Mouse (Mus musculus) testis, postnatal 14 days (tissue): ENCODE data around the gene Cpn1.

Experiments
- DNase-seq: peaks from one replicate; pipeline ENCODE4 v3.0.0; 2021; ENCODE audit warnings: low spot score

Cpn1 gene

DNA sequence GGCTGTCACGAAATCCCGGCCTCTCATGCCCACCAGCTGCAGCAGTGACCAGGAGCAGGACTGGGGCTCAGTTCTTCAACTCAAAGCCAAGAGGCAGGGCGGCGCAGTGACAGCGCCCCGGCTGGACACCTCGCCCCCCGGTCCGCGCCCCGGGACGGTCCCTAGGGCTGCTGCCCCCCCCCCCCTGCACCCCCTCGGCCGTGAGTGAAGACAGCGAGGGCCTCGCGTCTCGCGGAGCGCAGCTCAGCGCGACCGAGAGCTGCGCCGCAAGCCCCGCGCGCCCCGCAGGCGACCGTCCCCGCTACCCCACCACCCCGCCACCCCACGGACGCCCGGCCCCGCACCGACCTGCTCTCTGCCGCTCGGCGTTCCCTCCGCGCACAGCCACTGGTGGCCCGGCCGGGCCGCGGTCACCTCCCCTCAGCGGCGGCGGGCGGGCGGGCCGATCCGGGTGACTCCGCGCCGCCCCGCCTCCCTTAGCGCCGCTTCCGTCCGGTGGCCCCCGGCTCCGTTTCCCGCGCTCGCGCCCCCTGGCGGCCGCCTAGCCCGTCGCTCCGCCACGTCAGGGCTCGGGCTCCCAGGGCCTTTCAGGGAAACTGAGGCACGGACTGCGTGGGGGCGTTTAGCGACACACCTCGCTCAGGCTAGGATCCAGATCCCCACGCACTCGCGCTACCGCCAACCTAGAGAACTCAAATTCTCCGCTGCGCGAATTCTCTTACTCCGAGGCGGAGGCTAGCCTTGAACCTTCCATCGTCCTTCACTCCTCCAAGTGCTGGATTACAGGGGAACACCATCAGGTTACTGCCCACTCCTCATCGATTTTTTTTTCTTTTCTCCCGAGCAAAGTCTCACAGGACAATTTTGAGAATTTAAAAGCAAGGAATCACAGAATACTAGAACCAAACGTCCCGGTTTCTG lies 46.3 kb downstream of the Cpn1 start, which contains the start of gene Dnmbp:
Gene Dnmbp (minus strand): TSS at position 423 of the 921 bp plus-strand sequence.
- peak; percentile 82 for DNase-seq

DNA sequence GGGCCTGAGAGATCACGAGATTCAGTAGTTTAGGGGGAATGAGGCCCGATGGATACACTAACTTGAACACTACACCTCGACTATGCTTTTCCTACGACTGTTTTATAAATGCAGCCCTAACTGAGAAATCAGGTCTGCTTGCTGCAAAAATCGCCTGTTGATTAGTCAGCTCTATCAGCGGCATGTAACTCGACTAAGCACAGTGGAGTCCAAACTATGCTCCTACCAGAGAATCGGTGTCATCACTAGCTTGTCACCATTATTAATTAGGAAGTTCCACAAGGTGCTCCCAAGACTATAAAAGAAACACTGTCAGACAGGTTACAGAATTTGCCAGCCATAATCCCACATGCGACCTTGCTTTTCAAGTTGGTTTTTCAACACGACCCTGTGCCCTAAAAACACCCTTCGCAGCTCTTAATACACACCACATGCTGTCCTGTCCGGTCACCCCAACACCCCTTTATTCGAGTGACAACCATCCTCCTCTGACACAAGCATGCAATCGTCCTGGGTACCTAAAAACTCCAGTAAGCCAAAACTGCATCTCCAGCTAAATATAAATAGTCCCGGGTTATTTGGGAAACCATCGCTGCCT lies 47.1 kb downstream of the Cpn1 start:
- DNase-seq = no peak

DNA sequence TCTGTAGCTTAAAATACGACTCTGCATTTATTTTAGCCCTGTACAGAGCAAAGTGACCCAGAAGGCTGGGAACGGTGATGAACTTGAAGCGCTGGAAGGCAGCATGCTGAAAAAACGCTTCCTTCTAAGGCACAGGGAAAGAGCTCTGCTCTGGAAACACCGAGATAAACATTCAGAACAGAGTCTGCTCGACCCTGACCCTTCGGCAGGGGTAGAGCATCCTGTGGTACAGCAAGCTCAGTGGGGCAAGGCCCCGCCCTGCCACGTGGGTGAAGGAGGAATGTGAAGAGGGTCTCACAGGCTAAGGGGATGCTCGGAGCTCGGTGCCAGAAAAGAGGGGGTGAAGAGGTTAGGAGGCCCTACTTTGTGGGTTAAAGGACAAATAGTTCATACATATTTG lies 48.0 kb downstream of the Cpn1 start:
- DNase-seq = peak; percentile 61

DNA sequence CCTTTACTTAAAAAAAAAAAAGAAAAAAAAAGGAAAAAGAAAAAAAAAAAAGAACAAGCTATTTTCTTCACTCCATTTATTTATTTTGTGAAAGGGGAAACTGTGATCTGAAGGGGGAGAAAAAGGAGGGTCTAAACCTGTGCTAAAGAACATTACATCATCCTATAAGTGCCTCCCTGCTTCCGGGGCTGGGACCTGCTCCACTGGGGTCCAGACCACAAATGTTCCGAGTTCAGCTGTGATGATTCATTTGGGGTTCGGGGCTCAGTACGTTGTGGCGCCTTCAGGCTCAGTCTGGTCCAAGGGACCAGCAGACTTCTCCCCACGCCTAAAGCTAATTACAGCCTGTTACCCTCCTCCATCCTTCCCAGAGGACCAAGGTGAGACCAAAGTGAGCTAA lies 55.4 kb downstream of the Cpn1 start:
- DNase-seq = no peak

DNA sequence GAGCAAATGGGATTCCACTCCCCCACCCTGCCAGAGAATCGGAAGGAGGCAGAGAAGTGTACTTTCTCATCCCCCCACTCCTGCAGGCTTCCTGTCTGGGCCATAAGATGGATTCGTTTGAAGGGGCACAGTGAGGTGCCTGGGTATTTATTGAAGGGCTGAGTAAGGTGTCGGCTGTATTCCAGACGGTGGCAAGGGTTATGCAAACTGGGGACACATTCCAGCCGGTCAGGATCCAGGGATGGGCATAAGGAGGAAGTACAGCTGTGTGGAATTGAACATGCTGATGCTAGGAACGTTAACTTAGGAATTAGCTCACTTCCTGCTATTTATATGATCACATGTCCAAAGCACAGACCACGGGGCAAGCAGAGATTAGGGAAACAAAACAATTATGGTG lies 56.0 kb downstream of the Cpn1 start:
- peak; percentile 42 for DNase-seq

DNA sequence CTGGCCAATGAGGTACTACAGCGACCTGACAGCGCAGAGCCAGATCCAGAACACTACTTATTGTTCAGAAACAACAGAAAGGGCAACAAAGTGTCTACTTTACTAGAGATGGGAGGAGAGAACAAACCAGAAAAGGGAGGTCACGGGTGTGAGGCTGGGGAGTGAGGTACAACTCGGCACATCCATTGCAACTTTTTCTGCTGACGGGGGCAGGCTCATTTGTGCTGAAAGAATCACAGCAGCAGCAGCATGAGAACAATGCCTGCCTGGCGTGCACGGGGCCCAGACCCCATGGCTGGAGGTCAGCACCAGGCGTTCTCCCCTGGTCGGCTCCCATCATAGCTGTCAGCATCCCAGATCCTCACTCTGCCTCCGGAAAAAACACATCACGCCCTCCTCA lies 56.5 kb downstream of the Cpn1 start:
- peak; percentile 87 for DNase-seq

DNA sequence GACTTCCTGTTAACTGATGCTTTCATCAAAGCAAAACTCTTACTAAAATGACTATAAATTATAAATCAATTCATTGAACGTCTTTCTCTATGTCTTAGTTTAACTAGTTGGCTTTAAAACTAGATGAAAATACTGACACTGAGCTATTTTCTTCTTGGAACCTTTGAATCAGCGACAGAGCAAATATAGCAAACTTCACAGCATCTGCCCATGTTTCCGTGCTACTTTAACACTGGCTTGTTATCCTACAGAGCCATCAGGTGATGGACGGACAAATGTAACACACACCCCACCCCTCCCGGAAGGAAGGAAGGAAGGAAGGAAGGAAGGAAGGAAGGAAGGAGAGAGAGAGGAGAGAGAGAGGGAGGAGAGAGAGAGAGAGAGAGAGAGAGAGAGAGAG lies 58.4 kb downstream of the Cpn1 start:
- DNase-seq = no peak

DNA sequence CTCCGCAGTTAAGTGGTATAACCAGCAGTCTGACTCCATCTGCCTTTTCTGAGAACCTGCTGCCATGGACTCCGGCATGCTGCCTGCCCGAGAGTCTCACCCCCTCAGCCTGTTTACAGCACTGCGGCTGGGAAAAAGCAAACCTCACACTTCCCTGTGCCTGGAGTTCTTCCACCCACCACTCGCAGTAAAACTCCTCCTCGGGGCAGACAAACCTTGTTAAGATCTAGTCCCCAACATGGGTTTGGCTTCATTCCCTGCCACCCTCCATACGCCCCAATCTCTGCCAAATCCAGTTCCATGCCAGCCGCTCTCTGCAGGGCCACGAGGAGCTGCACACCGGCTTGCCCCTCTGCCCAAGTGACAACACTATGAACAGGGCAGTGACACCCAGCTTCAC lies 59.3 kb downstream of the Cpn1 start:
- no peak for DNase-seq

DNA sequence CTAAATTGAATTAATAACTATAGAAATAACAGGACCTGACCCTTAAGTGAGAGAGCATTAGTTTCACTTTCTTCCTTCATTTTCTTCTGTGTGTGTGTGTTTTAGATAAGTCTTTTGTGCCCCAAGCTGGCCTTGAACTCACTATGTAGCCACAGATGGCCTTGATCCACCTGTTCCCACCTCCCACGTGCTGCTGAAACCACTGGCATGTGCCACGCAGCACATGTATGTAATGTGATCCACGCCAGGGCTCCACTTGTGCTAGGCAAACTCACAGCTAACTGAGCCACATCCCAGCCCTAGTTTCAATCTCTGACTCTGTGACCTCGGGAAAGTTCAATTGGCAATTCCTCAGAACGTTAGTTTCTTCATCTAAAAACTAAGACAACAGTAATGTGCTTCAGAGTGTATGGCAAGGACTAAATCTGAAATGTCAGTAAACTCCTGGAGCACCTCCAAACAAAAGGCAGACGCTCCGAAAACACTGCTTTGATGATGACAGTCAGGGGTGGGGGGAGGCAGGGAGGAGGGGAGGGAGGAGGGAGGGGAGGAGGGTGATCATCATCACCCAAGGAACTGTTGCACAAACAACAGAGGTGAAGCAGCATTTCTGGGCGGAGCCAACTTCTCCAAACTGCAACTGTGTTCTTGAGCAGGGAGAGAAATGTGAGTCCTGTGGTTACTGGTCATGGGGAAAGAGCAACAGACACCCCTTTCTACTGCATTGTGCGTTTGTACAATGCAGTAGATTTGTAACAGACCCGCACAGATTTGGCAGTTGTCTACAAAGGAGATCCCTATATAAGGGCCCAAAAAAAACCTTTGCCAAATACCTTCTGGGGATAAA lies 60.0 kb downstream of the Cpn1 start:
- no peak for DNase-seq

DNA sequence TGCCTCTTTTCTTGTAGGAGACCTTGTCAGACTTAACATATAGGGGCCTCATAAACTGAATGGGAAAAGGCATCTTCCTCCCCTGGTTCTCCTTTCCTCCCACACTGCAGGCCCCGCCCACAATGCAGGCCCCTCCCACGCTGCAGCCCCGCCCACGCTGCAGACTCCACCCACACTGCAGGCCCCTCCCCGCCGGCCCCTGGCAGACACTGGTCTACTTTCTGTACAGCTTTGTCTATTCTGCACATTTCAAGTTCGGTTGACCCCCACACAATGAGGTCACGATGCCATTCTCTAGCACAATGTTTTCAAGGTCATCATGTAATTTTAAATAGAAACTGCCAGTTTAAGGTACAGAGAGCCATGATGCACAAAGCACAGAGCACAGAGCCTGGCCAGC lies 62.0 kb downstream of the Cpn1 start:
- DNase-seq = peak; percentile 72

DNA sequence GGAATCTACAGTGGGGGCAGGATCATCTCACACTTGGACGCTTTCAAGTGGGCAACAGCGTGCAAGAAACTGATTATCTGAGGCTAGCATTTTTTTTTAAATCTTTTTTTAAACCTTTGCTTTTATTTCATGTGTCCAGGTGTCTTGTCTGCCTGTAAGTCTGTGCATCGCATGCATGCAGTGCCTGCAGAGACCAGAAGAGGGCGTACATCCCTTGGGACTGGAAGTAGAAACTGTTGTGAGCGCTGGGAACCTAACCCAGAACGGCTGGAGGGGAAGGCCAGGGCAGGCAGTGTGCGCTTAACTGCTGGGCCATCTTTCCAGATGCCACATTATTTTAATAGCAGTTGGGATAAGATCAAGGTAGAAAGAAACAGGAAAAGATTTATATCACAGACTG lies 63.4 kb downstream of the Cpn1 start:
- DNase-seq = no peak

DNA sequence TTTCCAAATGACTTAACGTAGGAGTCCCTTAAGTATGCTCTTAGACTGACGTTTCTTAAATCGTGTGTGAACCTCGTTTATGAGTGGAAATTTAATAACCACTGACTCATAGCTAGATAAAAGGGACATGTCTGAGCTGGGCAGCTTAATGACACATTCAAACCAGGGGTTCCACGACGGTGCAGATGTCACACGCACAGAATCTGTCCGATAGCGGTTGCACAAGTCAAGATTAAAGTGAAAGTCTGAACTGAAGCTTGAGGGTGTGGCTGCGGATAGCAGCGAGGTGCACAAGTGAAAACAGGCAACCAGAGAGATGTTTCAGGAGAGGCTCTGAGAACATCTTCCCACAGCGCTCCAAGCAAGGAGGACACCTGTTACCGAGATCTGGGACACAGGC lies 64.9 kb downstream of the Cpn1 start:
- no peak for DNase-seq

DNA sequence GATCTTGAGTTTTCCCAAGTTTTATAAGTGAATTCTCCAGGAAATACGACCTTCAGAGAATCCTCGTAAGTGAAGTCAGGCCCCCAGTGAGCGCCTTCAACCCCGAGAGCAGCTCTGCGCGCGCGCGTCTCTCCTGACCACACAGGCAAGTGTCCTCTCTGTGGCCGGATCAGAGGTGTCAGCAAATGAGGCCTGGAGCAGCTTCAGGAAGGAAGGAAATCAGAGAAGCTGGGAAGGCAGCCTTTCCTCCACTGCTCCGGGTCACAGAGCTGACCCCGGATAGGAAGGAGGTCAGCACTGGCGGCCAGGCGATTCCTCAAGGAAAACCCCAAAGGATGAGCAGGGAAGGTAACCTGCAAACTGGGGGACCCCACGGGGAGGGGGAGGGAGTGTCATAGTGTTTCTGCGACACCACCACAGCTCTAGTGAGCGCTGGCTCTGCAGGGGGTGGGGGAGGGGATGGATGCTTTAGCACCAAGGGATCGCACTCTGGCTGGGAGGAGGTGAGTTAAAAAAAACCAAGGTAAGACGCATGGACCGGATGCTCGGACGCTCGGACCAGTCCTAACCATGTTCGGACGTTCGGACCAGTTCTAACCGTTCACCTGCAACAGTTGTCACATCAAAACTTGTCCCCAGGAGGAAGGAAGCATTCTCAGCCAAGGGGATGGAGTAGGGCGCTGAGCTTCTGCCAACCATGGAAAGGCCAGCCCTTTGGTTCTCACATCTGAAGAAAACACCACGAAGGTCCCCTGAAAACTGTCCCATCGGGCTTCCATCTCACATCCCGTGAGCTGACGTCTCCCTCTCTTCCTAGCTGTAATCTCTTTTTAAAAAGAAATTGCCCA lies 65.7 kb downstream of the Cpn1 start:
- DNase-seq = no peak

DNA sequence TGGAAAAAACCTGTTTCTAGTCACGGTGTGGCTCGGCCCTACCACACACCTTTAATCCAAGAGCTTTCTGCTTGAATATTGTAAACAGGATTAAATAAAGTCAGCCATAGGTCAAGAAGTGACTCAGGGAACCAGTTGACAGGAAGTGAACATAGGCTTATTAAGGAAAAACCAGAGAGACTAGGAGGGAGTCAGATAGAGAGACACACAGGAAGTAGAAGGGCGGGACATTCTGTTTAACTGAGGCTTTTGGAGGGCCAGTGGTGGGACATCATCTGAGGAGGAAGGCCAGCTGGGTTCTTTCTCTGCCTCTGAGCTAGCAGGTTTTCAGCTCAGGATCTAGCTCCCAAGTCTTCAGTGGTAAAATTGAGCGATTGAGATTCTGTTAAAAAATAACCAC lies 66.5 kb downstream of the Cpn1 start:
- DNase-seq = no peak

DNA sequence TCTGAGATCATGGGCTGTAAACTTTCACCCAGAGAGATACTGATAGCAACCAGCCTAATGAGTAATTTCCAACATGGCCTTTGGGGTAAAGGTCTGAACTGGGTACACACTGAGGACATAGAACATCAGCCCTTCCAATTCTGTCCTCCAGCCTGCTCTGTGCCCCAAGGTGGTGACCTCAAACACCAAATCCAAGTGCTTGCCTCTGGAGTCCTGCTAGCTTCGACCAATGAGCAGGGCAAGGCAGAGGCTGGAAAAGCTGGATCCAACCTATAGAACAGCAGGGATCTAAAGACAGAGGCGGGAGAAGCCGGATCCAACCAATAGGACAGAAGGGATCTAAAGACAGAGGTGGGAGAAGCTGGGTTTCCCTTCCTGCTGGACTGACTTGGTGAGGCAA lies 67.5 kb downstream of the Cpn1 start:
- DNase-seq = peak; percentile 45

DNA sequence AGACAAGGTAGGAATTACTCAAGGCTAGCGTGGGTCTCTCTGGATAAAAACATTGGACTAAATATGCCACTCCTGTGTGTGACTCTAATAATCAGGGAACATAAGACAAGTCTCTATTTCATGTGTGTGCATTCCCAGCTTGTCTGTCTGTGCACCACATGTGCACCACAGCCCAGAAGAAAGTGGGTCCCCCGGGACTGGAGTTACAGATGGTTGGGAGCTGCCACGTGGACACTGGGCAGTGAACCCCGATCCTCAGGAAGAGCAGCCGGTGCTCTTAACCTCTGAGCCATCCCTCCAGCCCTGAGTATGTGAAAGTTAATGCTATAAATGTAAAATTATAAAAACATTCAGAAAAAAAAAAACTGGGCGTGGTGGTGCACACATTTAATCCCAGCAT lies 68.6 kb downstream of the Cpn1 start:
- no peak for DNase-seq

DNA sequence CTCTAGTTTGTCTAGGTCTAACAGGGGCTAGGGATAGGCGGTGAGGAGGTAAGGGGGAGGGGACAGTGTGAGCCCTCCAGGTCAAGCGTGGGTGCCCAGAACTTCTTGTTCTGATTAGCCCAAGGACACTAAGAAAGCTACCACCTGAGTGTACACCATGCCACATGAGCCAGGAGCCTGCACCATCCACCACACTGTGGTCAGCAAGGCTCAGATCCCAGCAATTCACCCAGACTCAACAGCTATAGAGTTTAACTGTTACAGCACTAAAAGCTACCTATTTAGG lies 69.0 kb downstream of the Cpn1 start:
- peak; percentile 56 for DNase-seq

DNA sequence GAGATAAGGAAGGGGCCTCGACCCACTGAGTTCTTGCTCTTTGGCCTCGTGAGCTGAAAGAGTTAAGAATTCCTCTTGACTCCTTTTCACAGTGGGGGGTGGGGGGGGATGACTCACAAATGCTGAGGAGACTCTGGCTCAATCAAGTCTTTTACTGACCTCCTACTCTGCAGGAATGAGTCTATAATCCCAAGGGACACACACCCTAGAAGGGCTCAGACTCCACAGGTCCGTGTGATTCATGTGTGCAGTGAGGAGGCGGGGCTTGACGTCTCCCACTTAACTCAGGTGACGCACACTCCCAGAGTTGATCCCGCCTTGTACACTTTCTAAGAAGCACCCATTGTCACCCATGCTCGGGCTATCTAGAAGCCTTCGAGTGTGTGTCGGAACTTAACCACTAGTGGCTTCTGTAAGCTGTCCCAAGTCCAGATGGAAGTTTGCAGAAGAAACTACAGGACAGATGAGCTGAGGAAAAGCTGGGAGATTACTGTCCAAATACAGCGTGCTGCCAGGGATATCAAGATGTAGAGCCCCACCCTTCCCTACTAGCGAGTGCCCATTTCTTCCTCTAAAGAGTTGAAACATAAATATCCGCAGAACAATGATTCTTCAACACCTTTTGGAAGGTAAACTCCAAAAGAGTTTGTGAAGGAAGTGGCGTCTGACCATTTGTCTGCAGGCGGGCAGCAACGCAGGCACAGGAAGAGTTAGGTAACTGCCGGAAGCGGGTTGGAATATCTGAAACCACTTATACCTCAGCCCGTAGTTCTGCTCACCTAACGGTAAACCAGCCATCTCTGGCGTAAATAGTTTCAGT lies 69.6 kb downstream of the Cpn1 start:
- no peak for DNase-seq

DNA sequence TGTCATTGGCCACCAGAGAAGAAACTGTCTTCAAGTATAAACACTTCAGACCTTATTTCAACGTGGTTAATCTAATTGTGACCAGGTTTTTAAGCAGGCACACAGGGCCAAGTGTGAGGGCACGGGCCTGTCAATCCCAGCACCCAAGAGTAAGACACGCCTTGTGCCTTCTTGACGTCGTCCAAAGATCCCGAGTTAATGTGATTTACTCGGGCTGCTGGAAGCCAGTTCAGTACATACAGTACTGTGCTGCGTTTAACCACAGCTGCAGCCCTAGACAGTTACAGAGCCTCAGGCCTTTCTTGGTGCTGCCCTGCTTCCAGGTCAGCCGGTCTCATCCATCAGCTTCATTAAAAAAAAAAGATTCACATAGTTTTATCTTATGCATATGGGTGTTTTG lies 70.9 kb downstream of the Cpn1 start:
- DNase-seq = no peak

DNA sequence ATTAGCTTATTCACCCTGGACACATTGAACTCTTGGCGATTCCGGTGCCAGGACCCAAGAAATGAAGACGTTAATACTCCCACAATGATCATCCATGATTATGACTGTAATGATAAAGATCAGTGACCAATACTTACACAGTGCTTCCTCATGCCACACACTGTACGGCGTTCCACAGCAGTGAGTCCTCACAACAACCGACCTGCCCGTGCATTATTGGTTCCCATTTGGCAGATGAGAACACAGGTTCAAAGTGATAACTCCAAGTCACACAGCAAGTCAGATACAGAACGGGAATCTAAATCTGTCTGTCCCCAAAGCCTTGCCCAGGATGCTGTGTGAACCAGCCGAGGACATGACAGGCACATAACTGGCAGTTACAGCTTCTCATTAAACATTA lies 71.4 kb downstream of the Cpn1 start:
- no peak for DNase-seq
